Mouse (Mus musculus) adrenal gland, adult 10 weeks (tissue): ENCODE results near the gene Hoxc10. TPM values are rescaled to one million over a fixed set of nuclear protein-coding genes. Genes with fewer than 3 reads are reported as not detected.

Experiments used
- polyA plus RNA-seq: library from polyadenylated mRNA; stranded (reverse); fragments of 350-450 nt; fragmentation: Illumina TruSeq; extraction: RNeasy Lipid Tissue Mini Kit (QIAGEN cat#74804); gene quantifications from one replicate; pipeline ENCODE4 v1.2.3, GENCODE M21; 2014; ENCODE audit warnings: low read depth, low replicate concordance

Gene Hoxc10
- 1.6 TPM for polyA plus RNA-seq

DNA sequence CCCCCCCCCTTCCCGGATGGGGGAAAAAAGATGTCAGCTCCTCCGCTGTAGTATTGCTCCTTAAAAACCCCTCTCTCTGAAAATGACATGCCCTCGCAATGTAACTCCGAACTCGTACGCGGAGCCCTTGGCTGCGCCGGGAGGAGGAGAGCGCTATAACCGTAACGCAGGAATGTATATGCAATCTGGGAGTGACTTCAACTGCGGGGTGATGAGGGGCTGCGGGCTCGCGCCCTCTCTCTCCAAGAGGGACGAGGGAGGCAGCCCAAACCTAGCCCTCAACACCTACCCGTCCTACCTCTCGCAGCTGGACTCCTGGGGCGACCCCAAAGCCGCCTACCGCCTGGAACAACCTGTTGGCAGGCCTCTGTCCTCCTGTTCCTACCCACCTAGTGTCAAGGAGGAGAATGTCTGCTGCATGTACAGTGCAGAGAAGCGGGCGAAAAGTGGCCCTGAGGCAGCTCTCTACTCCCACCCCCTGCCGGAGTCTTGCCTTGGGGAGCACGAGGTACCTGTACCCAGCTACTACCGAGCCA is at the start of gene Hoxc10:
Hoxc10 (plus strand) TSS at position 21 of the 536 bp plus-strand sequence.

GRCm38 (mm10) chr15:102921053-102922011 is 45.3 kb upstream of the Hoxc10 start, which contains the start of gene Hoxc13:
Gene Hoxc13 (plus strand): TSS chr15:102921103.

GRCm38 (mm10) chr15:102936279-102936972 is 30.2 kb upstream of the Hoxc10 start, which contains the start of gene Hoxc12:
Gene Hoxc12 (plus strand): TSS chr15:102936757.

DNA sequence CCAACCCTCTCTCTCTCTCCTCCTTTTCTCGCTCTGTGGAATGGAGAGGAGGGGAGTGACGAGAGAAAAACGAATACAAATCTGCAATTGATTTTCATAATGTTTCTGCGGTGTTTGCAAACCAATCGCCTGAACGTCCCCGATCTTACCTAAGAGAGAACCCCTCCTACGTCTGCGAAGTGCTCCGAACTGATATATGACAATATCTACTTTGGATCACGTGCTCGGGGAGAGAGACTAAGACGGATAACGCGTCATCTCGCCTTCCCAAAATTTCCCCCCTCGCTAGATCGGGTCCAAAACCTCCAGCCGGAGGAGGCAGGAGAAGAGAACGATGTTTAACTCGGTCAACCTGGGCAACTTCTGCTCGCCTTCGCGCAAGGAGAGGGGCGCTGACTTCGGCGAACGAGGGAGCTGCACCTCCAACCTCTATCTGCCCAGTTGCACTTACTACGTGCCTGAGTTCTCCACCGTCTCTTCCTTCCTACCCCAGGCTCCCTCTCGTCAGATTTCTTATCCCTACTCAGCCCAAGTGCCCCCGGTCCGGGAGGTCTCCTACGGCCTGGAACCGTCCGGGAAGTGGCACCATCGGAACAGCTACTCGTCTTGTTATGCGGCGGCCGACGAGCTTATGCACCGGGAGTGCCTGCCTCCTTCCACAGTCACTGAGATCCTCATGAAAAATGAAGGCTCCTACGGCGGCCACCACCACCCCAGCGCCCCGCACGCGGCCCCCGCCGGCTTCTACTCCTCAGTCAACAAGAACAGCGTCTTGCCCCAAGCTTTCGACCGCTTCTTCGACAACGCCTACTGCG is 12.2 kb upstream of the Hoxc10 start, which contains the start of gene Hoxc11:
Hoxc11 (plus strand) TSS at position 236 of the 815 bp plus-strand sequence.

GRCm38 (mm10) chr15:102967312-102967510 is 615 bp downstream of the Hoxc10 start, which contains the start of gene Hoxc5:
Gene Hoxc5 (plus strand): TSS chr15:102967443.

GRCm38 (mm10) chr15:102976171-102976570 is 9.6 kb downstream of the Hoxc10 start, which contains the start of gene Hoxc9:
Gene Hoxc9 (plus strand): TSS chr15:102976439.

DNA sequence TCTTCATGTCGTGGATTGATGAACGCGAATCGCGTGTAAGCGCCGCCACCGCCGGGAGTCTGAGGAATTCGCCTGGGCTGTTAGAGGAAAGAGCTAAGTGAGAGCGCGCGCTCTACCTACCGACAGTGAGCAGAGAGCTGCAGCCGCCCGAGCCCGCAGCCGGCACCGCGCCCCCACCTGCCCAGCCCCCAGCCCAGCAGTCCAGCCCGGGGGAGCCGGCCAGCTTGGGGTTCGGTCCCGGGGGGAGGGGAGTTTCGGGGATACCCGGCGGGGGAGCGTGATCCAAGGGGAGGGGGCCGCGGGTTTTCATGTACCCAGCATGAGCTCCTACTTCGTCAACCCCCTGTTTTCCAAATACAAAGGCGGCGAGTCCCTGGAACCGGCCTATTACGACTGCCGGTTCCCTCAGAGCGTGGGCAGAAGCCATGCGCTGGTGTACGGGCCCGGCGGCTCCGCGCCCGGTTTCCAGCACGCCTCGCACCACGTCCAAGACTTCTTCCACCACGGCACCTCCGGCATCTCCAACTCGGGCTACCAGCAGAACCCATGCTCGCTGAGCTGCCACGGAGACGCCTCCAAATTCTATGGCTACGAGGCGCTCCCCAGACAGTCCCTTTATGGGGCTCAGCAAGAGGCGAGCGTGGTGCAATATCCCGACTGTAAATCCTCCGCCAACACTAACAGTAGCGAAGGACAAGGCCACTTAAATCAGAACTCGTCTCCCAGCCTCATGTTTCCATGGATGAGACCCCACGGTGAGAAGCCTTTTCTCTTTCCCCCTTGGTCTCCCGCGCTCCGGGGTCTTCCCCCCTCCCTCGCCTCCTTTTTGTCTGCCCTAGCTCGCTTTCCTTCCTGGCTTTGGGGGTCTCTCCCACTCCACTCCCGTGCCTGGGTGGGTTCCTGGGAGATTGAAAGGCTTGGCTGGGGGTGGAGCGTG is 24.1 kb downstream of the Hoxc10 start, which contains the start of gene Hoxc8:
Hoxc8 (plus strand) TSS at position 147 of the 937 bp plus-strand sequence.

GRCm38 (mm10) chr15:102997939-102998355 is 31.4 kb downstream of the Hoxc10 start, which contains the start of gene Hoxc6:
Gene Hoxc6 (plus strand): TSS chr15:102998257.

GRCm38 (mm10) chr15:103018636-103019035 is 52.0 kb downstream of the Hoxc10 start, which contains the start of gene Hoxc4:
Gene Hoxc4 (plus strand): TSS chr15:103018934.

Other genes with a start within 250 kb of the Hoxc10 start
- 161 TPM for gene Calcoco1, start 244.6 kb upstream of the Hoxc10 start, polyA plus RNA-seq
- not detected for gene Hoxc13, start 45.7 kb upstream of the Hoxc10 start, polyA plus RNA-seq
- not detected for gene Hoxc12, start 30.0 kb upstream of the Hoxc10 start, polyA plus RNA-seq
- not detected for gene Hoxc11, start 12.4 kb upstream of the Hoxc10 start, polyA plus RNA-seq
- 3.3 TPM for gene Hoxc5, start 647 bp downstream of the Hoxc10 start, polyA plus RNA-seq
- 0.58 TPM for gene Hoxc9, start 9.6 kb downstream of the Hoxc10 start, polyA plus RNA-seq
- gene Hoxc8, start 23.8 kb downstream of the Hoxc10 start, polyA plus RNA-seq: 65.7 TPM
- 48.2 TPM for gene Hoxc6, start 31.5 kb downstream of the Hoxc10 start, polyA plus RNA-seq
- 12.9 TPM for gene Hoxc4, start 52.1 kb downstream of the Hoxc10 start, polyA plus RNA-seq
- gene Smug1, start 200.3 kb downstream of the Hoxc10 start, polyA plus RNA-seq: 10.0 TPM